Mouse (Mus musculus) small intestine, adult 2 months (tissue): Measurements from ENCODE around the gene 1600014C23Rik. TPM values are rescaled to one million over a fixed set of nuclear protein-coding genes. Genes with fewer than 3 reads are reported as not detected.

Experiments
- H3K27ac ChIP-seq: fragments of 200-500 bp; 2 replicates; pipeline ENCODE4 v1.5.1; 2012; ENCODE audit warnings: low read depth, low read length, control low read depth, inconsistent platforms; ENCODE audit not compliant: insufficient read depth
- H3K27me3 ChIP-seq: fragments of 200-500 bp; 2 replicates; pipeline ENCODE4 v1.6.1; 2012; ENCODE audit warnings: mild to moderate bottlenecking, moderate library complexity, low read length, inconsistent platforms; ENCODE audit not compliant: control insufficient read depth, insufficient read depth
- H3K36me3 ChIP-seq: fragments of 200-500 bp; 2 replicates; pipeline ENCODE4 v1.6.1; 2012; ENCODE audit warnings: mild to moderate bottlenecking, low read length, control low read depth, inconsistent platforms; ENCODE audit not compliant: control insufficient read depth, insufficient read depth
- H3K4me1 ChIP-seq: fragments of 200-500 bp; 2 replicates; pipeline ENCODE4 v1.6.1; 2012; ENCODE audit warnings: low read length, inconsistent platforms, mixed read lengths; ENCODE audit not compliant: control insufficient read depth, insufficient read depth, insufficient read length
- H3K4me3 ChIP-seq: fragments of 200-500 bp; 2 replicates; pipeline ENCODE4 v1.5.1; 2012; ENCODE audit warnings: low read depth, mild to moderate bottlenecking, control low read depth, inconsistent platforms, low read length, moderate library complexity
- CTCF ChIP-seq: fragments of 200-500 bp; IDR thresholded peaks from 2 replicates; pipeline ENCODE4 v1.5.1; 2012; ENCODE audit warnings: low read depth, mild to moderate bottlenecking, control low read depth, inconsistent platforms, low read length, moderate library complexity, mixed read lengths; ENCODE audit not compliant: insufficient replicate concordance, insufficient read length; ENCODE audit errors: extremely low read depth
- POLR2A ChIP-seq: fragments of 200-500 bp; IDR thresholded peaks from 2 replicates; pipeline ENCODE4 v1.6.1; 2012; ENCODE audit warnings: low read depth, mild to moderate bottlenecking, control low read depth, inconsistent platforms, low read length, moderate library complexity
- WGBS: fragments of 180-500 bp; shearing (Covaris S2); methylation state at CpG from one replicate; pipeline ENCODE4 v1.1.7; 2018; 5-methylcytosine and 5-hydroxymethylcytosine counted together
- polyA plus RNA-seq: library from polyadenylated mRNA; depleted of rRNA; stranded (reverse); fragments of >200 nt; gene quantifications from 2 replicates; pipeline ENCODE4 v1.2.3, GENCODE M21; 2012

1600014C23Rik gene
- polyA plus RNA-seq, 1 experiment, result not detected

GRCm38 (mm10) chr17:45745629-45746028 lies 12.0 kb upstream of the 1600014C23Rik start:
- no peaks in the 10 kb centered on the region for H3K36me3 ChIP-seq
- no peaks in the 10 kb centered on the region for H3K4me1 ChIP-seq
- 93% methylated on average over 2 of the region's 2 CpGs for WGBS
- H3K4me3 ChIP-seq, result no peak overlapping the region
- TF ChIP-seq CTCF (no peak), POLR2A (no peak)
- no peaks in the 10 kb centered on the region for H3K27me3 ChIP-seq
- no peak overlapping the region for H3K27ac ChIP-seq

GRCm38 (mm10) chr17:45742371-45743147 lies 8.9 kb upstream of the 1600014C23Rik start:
- Histone ChIP-seq H3K36me3 (no peaks in the 10 kb centered on the region), H3K4me3 (no peak overlapping the region), H3K4me1 (no peaks in the 10 kb centered on the region), H3K27me3 (no peaks in the 10 kb centered on the region), H3K27ac (no peak overlapping the region)
- WGBS, result 44% methylated on average over 13 of the region's 13 CpGs
- no peak for TF ChIP-seq CTCF
- TF ChIP-seq POLR2A, result no peak

- no peak for TF ChIP-seq POLR2A
- TF ChIP-seq CTCF, result no peak
- Histone ChIP-seq H3K4me1 (peaks cover 18% of the 10 kb centered on the region), H3K4me3 (peak overlapping the region; percentile 50), H3K36me3 (no peaks in the 10 kb centered on the region), H3K27me3 (no peaks in the 10 kb centered on the region; the same call in 1 of the 2 replicates), H3K27ac (no peak overlapping the region)
- 12% methylated on average over 10 of the region's 10 CpGs for WGBS
Measured at GRCm38 (mm10) chr17:45737078-45737601, 3.5 kb upstream of the 1600014C23Rik start.

GRCm38 (mm10) chr17:45736311-45737077 lies 2.9 kb upstream of the 1600014C23Rik start:
- Histone ChIP-seq H3K36me3 (no peaks in the 10 kb centered on the region), H3K27me3 (no peaks in the 10 kb centered on the region; the same call in 1 of the 2 replicates), H3K4me1 (peaks cover 18% of the 10 kb centered on the region), H3K27ac (no peak overlapping the region), H3K4me3 (peak overlapping the region; percentile 50)
- no peak for TF ChIP-seq CTCF
- no peak for TF ChIP-seq POLR2A
- 1% methylated on average over 67 of the region's 72 CpGs for WGBS

- TF ChIP-seq CTCF (peak; percentile 93; the same call in 1 of the 2 replicates), POLR2A (no peak)
- H3K27me3 ChIP-seq, result no peaks in the 10 kb centered on the region; the same call in 1 of the 2 replicates
- H3K36me3 ChIP-seq, result no peaks in the 10 kb centered on the region
- WGBS, result 7% methylated on average over 10 of the region's 10 CpGs
- peaks cover 18% of the 10 kb centered on the region for H3K4me1 ChIP-seq
- peak overlapping the region; percentile 50 for H3K4me3 ChIP-seq
- no peak overlapping the region for H3K27ac ChIP-seq
Measured at GRCm38 (mm10) chr17:45735382-45736310, 2.0 kb upstream of the 1600014C23Rik start.

- H3K27ac ChIP-seq, result no peak overlapping the region
- peaks cover 18% of the 10 kb centered on the region for H3K4me1 ChIP-seq
- no peak overlapping the region for H3K4me3 ChIP-seq
- no peak for TF ChIP-seq CTCF
- no peak for TF ChIP-seq POLR2A
- WGBS, result 72% methylated on average over 4 of the region's 4 CpGs
- H3K27me3 ChIP-seq, result no peaks in the 10 kb centered on the region; the same call in 1 of the 2 replicates
- H3K36me3 ChIP-seq, result no peaks in the 10 kb centered on the region
Measured at GRCm38 (mm10) chr17:45734881-45735280, 1.2 kb upstream of the 1600014C23Rik start.
